Mouse (Mus musculus) megakaryocyte, adult 5-6 weeks (primary cell): ENCODE data around the gene Psmd12. TPM values are rescaled to one million over a fixed set of nuclear protein-coding genes. Genes with fewer than 3 reads are reported as not detected.

ENCODE experiments used
- ATAC-seq: 2 replicates; pipeline ENCODE4 v1.8.0; 2016; ENCODE audit warnings: mild to moderate bottlenecking, inconsistent platforms; ENCODE audit not compliant: poor library complexity, severe bottlenecking
- total RNA-seq, 2 experiments: library from RNA; stranded (forward) in 1 of 2; stranded (reverse) in 1 of 2; fragments of 153-499, 151-499 nt in 1 of 2; fragments of 221-1000, 200-1000 nt in 1 of 2; gene quantifications; 2 replicates each; pipeline versions ENCODE4 v1.2.3 to v1.2.4; 2015 to 2017

Gene Psmd12
- 55.9 and 65.5 TPM in 2 replicates for total RNA-seq (2015)
- total RNA-seq (2017): 86.4 and 86.6 TPM in 2 replicates

DNA sequence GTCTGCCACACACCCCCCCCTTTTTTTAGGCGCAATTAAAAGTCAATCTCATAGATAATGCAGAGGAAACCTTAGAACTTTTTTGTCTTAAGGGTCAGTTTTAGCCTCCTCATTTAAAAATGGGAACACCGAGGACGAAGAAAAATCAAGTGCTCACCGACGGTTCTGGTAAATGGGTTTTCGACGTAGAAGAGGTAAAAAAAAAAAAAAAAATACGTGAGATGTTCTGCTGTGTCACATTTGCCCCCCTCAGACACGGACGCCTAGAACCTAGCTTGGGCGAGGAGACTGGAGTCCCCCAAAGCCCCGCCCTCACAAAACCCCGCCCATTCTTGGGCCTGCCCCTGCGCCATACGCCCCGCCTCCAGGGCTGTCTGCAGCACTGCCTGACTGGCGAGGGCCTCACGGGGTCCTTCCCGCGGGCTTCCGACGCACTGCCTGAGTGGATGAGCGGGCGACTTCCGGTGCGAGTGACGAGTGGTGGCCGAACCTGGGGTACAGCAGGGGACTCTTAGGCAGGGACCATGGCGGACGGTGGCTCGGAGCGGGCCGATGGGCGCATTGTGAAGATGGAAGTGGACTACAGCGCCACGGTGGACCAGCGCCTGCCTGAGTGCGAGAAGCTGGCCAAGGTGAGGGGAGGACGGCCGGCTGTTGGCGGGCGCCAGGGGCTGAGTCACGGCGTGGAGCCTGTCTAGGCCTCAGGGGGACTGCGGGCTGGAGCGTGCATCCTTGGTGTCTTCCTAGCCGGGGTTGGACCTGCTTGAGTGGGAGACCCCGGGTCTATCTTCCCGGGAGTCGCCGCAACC is at the start of gene Psmd12:
Gene Psmd12 (plus strand): TSS at position 432 of the 809 bp plus-strand sequence.
- peak; percentile 100 for ATAC-seq

DNA sequence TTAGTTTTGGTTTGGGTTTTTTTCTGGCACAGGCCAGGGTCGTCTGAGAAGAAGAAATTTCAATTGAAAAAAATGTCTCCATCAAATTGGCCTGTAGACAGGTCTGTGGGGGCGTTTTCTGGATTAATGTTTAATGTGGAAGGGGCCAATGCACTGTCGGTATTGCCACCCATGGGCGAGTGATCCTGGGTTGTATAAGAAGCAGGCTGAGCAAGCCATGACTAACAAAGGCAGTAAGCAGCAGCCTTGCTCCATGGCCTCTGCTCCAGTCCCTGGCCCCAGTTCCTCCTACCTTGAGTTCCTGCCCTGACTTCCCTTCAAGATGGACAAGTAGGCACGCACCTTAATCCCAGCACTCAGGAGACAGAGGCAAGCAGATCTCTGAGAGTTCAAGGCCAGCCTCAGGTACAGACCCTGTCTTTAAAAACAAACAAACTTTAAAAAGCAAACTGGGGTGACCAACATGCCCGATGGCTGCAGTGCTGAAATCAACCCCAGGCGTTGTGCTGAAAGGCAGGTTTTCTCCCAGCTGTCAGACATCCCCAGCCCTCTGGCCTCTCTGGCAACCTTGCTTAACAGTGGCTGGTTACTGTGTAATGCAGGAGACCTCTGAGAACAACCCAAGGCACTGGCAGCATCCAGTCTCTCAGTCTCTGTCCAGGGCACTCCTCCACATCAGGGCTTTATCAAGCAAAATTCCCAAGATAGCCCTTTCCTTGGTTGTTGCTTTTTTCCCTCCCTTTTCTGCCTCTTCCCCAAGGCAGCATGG is 47.9 kb upstream of the Psmd12 start:
- no peak for ATAC-seq

DNA sequence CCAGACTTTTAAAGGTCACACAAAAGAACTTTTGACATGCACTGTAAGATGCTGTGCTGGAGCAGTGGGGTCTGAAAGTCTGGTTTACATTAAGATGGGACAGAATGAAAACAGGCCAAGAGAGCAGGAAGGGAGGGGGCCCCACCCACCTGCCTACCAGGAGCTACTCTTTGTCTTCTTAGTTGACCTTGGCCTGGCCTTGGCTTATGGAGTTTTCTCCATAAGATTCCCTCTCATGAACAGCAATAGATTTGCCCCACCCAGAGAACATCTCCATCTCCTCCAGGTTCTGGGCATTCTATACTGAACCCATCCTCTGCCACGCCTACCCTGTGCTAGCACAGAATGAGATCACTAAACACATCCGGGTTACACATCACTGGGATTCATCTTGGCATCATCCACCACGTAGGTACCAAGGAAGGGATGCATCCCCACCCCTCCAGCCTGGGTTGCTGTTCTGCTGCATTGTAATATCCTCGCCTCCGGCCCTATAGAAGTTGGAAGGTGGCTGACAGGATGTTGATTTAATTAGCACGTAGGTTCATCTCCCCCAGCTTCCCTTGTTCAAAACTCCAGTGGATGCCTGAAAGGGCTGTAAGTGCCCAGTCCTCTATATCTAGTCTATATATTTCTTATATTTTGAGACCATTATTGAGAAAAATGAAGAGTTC is 43.4 kb upstream of the Psmd12 start:
- no peak for ATAC-seq

- ATAC-seq: no peak
Measured at GRCm38 (mm10) chr11:107437723-107438122, 41.6 kb upstream of the Psmd12 start.

- ATAC-seq: no peak
Measured at GRCm38 (mm10) chr11:107438140-107438539, 41.1 kb upstream of the Psmd12 start.

- ATAC-seq: peak; percentile 45; the same call in 1 of the 2 replicates
Measured at GRCm38 (mm10) chr11:107441050-107441449, 38.2 kb upstream of the Psmd12 start.

DNA sequence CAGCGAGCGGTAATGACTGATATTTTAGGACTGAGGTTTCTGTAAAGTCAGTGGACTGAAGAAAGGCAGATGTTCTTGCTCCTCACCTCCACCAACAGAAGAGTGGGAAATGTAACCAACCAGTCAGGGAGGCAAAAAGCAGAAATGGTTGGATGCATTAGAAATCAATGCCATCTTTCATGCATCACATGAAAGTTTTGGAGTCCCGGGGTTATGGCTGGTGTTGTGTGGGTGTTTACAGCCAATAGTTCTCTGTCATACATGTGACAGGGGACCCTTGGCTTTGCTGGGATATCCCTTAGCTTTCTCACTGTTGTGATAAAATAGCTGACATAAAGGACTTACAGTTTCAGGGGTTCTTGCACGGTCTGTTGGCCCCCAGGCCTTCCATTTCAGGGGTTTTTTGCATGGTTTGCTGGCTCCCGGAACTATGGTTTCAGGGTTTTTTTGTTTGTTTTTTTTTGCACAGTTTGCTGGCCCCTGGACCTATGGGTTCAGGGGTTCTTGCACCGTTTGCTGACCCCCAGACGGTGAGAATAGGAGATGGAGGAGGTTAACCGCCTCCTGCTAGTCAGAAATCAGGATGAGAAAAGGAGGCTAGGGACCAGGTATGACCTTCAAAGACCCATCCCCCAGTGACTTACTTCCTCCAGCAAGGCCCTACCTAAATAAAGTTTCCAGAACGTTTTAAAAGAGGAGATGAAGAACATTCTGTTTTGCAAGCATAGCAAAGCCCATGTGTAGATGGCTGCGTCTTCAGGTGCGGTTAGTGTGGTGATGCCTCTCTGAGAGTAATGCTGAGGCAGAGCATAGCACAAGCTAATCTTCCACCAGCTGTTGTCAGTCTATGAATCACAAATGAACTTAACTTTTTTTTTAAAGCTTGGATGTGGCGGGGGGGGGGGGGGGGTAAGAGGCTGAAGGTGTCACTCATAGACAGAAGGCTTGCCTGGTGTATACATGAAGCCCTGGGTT is 35.9 kb upstream of the Psmd12 start:
- no peak for ATAC-seq

DNA sequence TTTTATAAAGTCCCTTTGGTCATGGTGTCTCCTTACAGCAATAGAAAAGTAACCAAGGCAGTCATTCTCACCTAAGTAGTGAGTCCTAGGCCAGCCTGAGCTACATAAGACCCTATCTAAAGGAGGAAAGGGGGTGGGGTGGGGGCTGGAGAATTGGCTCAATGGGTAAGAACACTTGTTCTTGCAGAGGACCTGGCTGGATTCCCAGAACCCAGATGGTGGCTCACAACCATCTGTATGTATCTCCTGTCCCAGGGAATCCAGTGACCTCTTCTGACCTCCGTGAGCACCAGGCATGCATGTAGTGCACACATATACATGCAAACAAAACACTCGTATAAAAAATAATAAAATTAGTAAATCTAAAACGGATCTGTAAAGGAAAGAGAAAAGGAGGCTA is 33.6 kb upstream of the Psmd12 start:
- no peak for ATAC-seq

GRCm38 (mm10) chr11:107446650-107447049 is 32.6 kb upstream of the Psmd12 start:
- no peak for ATAC-seq

DNA sequence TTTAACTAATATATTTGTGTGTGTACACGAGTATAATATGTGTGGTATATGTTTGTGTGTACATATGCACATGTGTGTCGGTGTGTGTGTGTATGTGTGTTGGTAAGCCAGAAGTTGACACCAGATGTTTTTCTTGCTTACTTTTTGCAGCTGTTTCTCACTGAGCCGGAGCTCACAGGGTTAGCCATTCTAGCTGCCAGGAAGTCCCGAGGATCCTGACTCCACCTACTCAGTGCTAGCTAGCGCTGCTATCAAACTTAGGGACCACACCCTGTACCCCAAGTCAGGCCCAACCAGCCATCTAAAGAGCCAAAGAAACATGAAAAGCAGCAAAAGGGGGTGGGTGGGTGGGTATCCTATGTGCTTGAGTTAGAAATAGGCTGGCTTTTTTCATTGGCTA is 31.9 kb upstream of the Psmd12 start:
- peak; percentile 33; the same call in 1 of the 2 replicates for ATAC-seq

- no peak for ATAC-seq
Measured at GRCm38 (mm10) chr11:107447915-107448314, 31.4 kb upstream of the Psmd12 start.

DNA sequence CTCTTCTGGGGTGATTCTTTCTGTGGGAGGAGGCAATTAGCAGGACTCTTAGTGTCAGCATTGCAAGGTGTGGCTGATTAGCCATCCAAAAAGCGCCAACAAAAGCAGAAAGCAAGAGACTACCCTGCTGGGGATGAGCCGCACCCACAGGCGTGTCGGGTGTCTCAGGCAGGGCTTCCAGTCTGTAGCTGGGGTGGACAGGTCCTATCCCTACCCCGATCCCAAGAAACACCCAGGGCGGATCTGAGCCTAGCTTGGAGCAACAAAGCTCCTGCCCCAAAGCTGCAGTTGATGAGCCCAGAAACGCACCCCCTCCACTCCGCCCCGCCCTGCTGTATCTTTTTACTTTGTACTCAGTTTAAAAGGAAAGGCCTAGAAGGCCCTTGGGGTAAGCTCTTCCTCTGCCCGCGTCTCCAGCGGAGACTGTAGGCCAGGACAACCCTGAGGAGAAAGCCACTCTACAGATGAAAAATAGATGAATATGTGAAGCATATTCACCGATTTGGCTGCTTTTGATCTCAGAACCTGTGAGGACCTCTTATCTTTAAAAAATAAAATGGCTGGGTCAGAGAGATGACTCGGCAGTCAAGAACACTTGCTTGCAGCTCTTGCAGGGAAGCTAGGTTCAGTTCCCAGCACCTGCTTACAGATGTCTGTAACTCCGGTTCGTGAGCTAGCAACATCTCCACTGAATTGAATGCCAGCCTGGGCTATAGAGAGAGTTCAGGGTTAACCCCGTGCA is 29.9 kb upstream of the Psmd12 start:
- no peak for ATAC-seq

DNA sequence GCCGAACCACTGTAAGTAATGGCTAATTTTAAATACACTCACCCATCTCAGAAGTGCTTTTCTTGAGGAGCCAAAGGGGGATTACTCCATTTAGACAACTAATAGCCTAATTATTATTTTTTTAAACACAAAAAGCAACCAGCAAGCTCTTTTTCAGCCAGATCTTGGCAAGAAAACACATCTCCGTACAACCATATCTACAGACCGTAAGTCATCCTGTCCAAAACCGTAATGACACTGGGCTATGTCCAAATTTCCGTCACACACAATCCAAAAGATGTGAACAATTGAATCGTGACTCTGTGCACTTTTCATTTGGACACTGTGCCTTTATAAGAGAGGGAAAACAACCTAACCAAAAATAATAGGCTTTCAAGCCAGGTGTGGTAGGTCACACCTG is 29.2 kb upstream of the Psmd12 start:
- ATAC-seq: no peak

DNA sequence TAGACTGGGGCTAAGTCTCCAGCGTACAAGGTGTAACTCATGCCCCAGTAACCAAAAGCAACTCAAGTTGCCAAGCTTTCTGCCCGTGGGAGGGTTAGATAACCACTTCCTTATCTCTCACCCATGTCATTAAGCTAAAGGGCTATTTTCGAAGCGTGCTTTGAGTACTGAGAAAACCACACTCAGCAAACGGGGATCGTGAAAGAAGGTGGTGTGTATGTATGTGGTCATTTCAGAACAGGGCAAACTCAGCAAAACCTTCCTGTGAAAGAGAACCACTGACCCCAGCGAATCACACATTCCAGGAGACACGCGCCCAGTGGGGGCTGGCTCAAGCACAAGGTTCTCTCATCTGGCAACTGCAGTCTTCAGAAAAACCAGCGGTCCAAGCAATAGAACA is 28.2 kb upstream of the Psmd12 start:
- ATAC-seq: peak; percentile 77

- no peak for ATAC-seq
Measured at GRCm38 (mm10) chr11:107452053-107452452, 27.2 kb upstream of the Psmd12 start.

DNA sequence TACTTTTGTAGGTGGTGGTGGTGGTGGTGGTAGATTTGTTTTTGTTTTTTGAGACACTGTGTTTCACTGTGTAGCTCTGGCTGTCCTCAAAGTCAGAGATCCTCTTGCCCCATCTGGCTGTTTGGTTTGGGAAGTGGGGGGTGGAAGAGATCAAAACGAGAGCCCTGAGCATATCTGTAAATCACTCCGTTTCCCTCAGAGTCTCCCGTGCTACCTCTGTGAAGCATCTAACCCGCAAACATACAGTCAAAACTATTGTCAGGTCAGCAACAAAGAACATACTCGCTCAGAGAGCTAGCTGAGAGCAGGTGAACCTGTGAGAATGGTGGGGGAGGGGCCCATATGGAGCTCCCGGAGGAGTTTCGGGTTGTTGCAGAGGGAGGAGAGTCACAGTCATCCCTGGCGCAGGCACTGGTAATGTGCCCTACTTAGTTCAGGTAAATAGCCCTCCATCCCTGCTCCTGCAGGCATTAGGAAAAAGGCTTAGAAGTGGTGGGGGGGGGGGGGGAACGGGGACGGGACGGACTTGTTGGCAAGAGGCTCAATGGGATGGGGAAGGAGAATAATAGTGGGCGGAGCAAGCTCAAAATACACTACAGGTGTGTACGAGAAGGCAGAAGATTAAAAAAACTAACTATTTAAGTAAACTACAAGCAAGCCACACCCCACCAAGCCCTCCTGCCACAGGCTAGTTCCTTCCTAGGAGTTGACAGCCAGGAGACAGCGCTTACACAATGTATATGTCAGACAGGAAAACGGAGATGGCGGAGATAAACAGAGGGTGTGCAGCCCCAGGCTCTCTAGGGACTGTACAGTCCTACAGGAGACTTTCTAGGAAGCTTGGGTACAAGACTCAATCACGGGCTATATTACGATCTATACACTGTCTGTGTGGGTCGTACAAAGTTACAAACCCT is 24.5 kb upstream of the Psmd12 start:
- peak; percentile 38 for ATAC-seq

- peak; percentile 58 for ATAC-seq
Measured at GRCm38 (mm10) chr11:107457282-107457681, 22.0 kb upstream of the Psmd12 start.

GRCm38 (mm10) chr11:107458286-107458685 is 21.0 kb upstream of the Psmd12 start:
- ATAC-seq: peak; percentile 62
